Mouse (Mus musculus) CH12.LX (cell line): ENCODE data around the gene 2900026A02Rik.

Source experiments
- CTCF ChIP-seq, 2 experiments: IDR thresholded peaks in 1 of 2; conservative IDR thresholded peaks in 1 of 2; 2 replicates each; pipeline ENCODE4 v1.5.1; 2011 to 2012; ENCODE audit warnings: low read depth in 2 of 2, low read length in 2 of 2, improper control_type of control experiment in 1 of 2, inconsistent platforms in 1 of 2, mild to moderate bottlenecking in 1 of 2, moderate library complexity in 1 of 2
- ELF1 ChIP-seq: IDR thresholded peaks from 2 replicates; pipeline ENCODE4 v1.6.1; 2014; ENCODE audit warnings: low read depth, mild to moderate bottlenecking, inconsistent platforms, low read length, improper control_type of control experiment
- EP300 ChIP-seq: IDR thresholded peaks from 2 replicates; pipeline ENCODE4 v1.6.1; 2011; ENCODE audit warnings: low read length, improper control_type of control experiment
- JUN ChIP-seq: IDR thresholded peaks from 2 replicates; pipeline ENCODE4 v1.6.1; 2011; ENCODE audit warnings: low read depth, mild to moderate bottlenecking, low read length, improper control_type of control experiment, moderate library complexity; ENCODE audit not compliant: insufficient read depth
- KAT2A ChIP-seq: IDR thresholded peaks from 2 replicates; pipeline ENCODE4 v1.6.1; 2012; ENCODE audit warnings: low read length, improper control_type of control experiment, inconsistent platforms; ENCODE audit not compliant: insufficient replicate concordance
- POLR2A ChIP-seq: IDR thresholded peaks from 2 replicates; pipeline ENCODE4 v1.6.1; 2011; ENCODE audit warnings: low read depth, mild to moderate bottlenecking, improper control_type of control experiment, low read length
- SIN3A ChIP-seq: IDR thresholded peaks from 2 replicates; pipeline ENCODE4 v1.6.1; 2012; ENCODE audit warnings: low read length, improper control_type of control experiment, inconsistent platforms
- TCF12 ChIP-seq: IDR thresholded peaks from 2 replicates; pipeline ENCODE4 v1.6.1; 2014; ENCODE audit warnings: low read depth, mild to moderate bottlenecking, inconsistent platforms, low read length, improper control_type of control experiment
- ZNF384 ChIP-seq: IDR thresholded peaks from 2 replicates; pipeline ENCODE4 v1.6.1; 2012; ENCODE audit warnings: low read depth, low read length, improper control_type of control experiment, inconsistent platforms

DNA sequence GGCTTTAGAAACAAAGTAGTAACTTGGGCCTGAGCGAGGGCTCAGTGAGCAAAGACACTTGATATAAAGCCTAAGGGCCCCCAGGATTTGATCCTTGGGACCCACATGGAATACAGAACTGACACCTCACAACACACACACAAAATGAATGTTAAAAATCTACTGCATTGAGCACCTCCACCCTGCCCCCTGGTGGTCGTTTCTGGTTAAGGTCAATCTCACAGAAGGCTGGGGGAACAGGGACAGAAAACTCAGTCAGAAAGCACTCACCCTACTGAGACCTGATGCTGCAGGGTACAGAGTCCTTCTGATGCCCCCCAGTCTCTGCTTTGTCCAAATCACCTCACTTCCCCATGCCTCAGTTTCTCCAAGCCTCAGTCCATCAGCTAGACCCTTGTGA is 53.3 kb downstream of the 2900026A02Rik start:
- TF ChIP-seq CTCF (conservative IDR thresholded peaks at IDR 0.05 in 1 of 2, IDR thresholded peaks at IDR 0.05 in 1 of 2; ENCODE audit: low read depth in 2 of 2, low read length in 2 of 2) (peak; percentile 60 to 64), JUN (no peak), POLR2A (no peak), ZNF384 (no peak), KAT2A (no peak), SIN3A (no peak), ELF1 (no peak), TCF12 (no peak), EP300 (no peak)
